Mouse (Mus musculus): ENCODE data around the gene Olfr608. TPM values are rescaled to one million over a fixed set of nuclear protein-coding genes. Genes with fewer than 3 reads are reported as not detected.

Gene Olfr608
- polyA plus RNA-seq, 1 experiment from 2014 or later: not detected

Other genes with a start within 250 kb of the Olfr608 start
- not detected in 2 replicates for gene Usp17ld, start 217.4 kb upstream of the Olfr608 start, polyA plus RNA-seq (2014; fragmentation: Nextera tagmentation; extraction: Ambion mirVana)
- not detected in 2 replicates for gene Olfr596, start 164.2 kb upstream of the Olfr608 start, polyA plus RNA-seq (2014; fragmentation: Nextera tagmentation; extraction: Ambion mirVana)
- gene Olfr597, start 153.6 kb upstream of the Olfr608 start, polyA plus RNA-seq (2014; fragmentation: Nextera tagmentation; extraction: Ambion mirVana): not detected in 2 replicates
- gene Olfr598, start 146.3 kb upstream of the Olfr608 start, polyA plus RNA-seq (2014; fragmentation: Nextera tagmentation; extraction: Ambion mirVana): not detected in 2 replicates
- not detected in 2 replicates for gene Olfr599, start 134.0 kb upstream of the Olfr608 start, polyA plus RNA-seq (2014; fragmentation: Nextera tagmentation; extraction: Ambion mirVana)
- gene Olfr600, start 120.2 kb upstream of the Olfr608 start, polyA plus RNA-seq (2014; fragmentation: Nextera tagmentation; extraction: Ambion mirVana): not detected in 2 replicates
- not detected in 2 replicates for gene Olfr601, start 107.2 kb upstream of the Olfr608 start, polyA plus RNA-seq (2014; fragmentation: Nextera tagmentation; extraction: Ambion mirVana)
- gene Olfr603, start 83.7 kb upstream of the Olfr608 start, polyA plus RNA-seq (2014; fragmentation: Nextera tagmentation; extraction: Ambion mirVana): not detected in 2 replicates
- gene Usp17lc, start 54.8 kb upstream of the Olfr608 start, polyA plus RNA-seq (2014; fragmentation: Nextera tagmentation; extraction: Ambion mirVana): not detected in 2 replicates
- gene Olfr605, start 24.4 kb upstream of the Olfr608 start, polyA plus RNA-seq (2014; fragmentation: Nextera tagmentation; extraction: Ambion mirVana): not detected in 2 replicates
- not detected in 2 replicates for gene Olfr606, start 20.8 kb upstream of the Olfr608 start, polyA plus RNA-seq (2014; fragmentation: Nextera tagmentation; extraction: Ambion mirVana)
- gene Olfr607, start 5.7 kb upstream of the Olfr608 start, polyA plus RNA-seq (2014; fragmentation: Nextera tagmentation; extraction: Ambion mirVana): not detected in 2 replicates
- gene Olfr609, start 28.2 kb downstream of the Olfr608 start, polyA plus RNA-seq (2014; fragmentation: Nextera tagmentation; extraction: Ambion mirVana): not detected in 2 replicates
- gene Olfr610, start 42.2 kb downstream of the Olfr608 start, polyA plus RNA-seq (2014; fragmentation: Nextera tagmentation; extraction: Ambion mirVana): not detected in 2 replicates
- gene Olfr611, start 51.0 kb downstream of the Olfr608 start, polyA plus RNA-seq (2014; fragmentation: Nextera tagmentation; extraction: Ambion mirVana): not detected in 2 replicates
- not detected in 2 replicates for gene Olfr612, start 72.8 kb downstream of the Olfr608 start, polyA plus RNA-seq (2014; fragmentation: Nextera tagmentation; extraction: Ambion mirVana)
- not detected in 2 replicates for gene Olfr613, start 78.2 kb downstream of the Olfr608 start, polyA plus RNA-seq (2014; fragmentation: Nextera tagmentation; extraction: Ambion mirVana)
- gene Olfr615, start 86.2 kb downstream of the Olfr608 start, polyA plus RNA-seq (2014; fragmentation: Nextera tagmentation; extraction: Ambion mirVana): not detected in 2 replicates
- gene Olfr616, start 99.3 kb downstream of the Olfr608 start, polyA plus RNA-seq (2014; fragmentation: Nextera tagmentation; extraction: Ambion mirVana): not detected in 2 replicates
- not detected in 2 replicates for gene Olfr617, start 103.2 kb downstream of the Olfr608 start, polyA plus RNA-seq (2014; fragmentation: Nextera tagmentation; extraction: Ambion mirVana)
- not detected in 2 replicates for gene Olfr618, start 120.2 kb downstream of the Olfr608 start, polyA plus RNA-seq (2014; fragmentation: Nextera tagmentation; extraction: Ambion mirVana)
- not detected in 2 replicates for gene Olfr619, start 130.7 kb downstream of the Olfr608 start, polyA plus RNA-seq (2014; fragmentation: Nextera tagmentation; extraction: Ambion mirVana)
- not detected in 2 replicates for gene Olfr620, start 142.7 kb downstream of the Olfr608 start, polyA plus RNA-seq (2014; fragmentation: Nextera tagmentation; extraction: Ambion mirVana)
- gene Olfr622, start 172.8 kb downstream of the Olfr608 start, polyA plus RNA-seq (2014; fragmentation: Nextera tagmentation; extraction: Ambion mirVana): not detected in 2 replicates
- not detected in 2 replicates for gene Olfr623, start 193.8 kb downstream of the Olfr608 start, polyA plus RNA-seq (2014; fragmentation: Nextera tagmentation; extraction: Ambion mirVana)
- gene Olfr624, start 201.3 kb downstream of the Olfr608 start, polyA plus RNA-seq (2014; fragmentation: Nextera tagmentation; extraction: Ambion mirVana): 0.04 TPM in 2 replicates
- not detected in 2 replicates for gene Olfr625-ps1, start 212.8 kb downstream of the Olfr608 start, polyA plus RNA-seq (2014; fragmentation: Nextera tagmentation; extraction: Ambion mirVana)
- not detected in 2 replicates for gene Olfr243, start 244.8 kb downstream of the Olfr608 start, polyA plus RNA-seq (2014; fragmentation: Nextera tagmentation; extraction: Ambion mirVana)